Mouse (Mus musculus) embryo, embryonic 11 days (tissue): ENCODE measurements around the gene Btn1a1.

Source experiments
- DNase-seq: peaks from one replicate; pipeline ENCODE4 v3.0.0-alpha.2; 2015

Gene Btn1a1

DNA sequence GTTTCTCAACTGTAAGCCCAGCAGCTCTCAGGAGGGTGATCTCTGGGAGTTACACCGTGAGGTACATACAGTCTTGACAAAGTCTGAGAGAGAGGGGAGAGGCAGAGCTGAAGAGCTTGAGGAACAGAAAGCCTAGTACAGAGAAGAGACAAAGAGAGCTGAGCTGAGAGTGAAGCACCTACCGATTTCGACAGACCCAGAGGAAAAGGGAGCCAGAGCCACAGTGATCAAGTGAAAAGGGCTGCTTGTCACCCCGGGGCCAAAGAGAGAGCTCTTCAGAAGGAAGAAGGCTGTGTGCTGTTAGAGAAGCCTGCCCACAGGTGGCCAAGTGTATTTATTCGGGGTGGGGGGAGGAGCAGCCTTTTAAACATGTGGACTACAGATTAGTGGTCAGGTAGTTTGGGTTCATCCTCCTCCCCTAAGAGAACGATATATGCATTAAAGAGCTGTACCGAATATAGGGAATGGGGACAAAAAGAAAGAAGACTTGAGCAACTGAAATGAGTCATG is at the start of gene Btn1a1:
Btn1a1 (minus strand) TSS at position 302 of the 510 bp plus-strand sequence.
- peak; percentile 59 for DNase-seq

DNA sequence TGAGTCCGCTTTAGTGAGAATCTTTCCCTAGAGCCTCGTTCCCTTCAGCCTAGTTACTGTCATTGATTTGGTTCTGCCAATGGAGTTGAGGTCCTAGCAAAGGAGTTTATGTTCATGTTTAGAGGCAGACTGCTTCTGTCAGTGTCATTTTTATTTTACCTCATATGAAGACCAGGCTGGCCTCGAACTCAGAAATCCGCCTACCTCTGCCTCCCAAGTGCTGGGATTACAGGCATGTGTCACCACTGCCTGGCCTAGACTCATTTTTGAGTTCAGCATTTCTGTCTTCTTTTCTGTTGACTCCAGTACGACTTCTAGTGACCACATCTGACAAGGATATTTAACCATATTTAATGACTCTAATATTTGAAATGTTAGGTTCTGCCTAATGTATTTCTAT is 49.6 kb upstream of the Btn1a1 start:
- peak; percentile 11 for DNase-seq

DNA sequence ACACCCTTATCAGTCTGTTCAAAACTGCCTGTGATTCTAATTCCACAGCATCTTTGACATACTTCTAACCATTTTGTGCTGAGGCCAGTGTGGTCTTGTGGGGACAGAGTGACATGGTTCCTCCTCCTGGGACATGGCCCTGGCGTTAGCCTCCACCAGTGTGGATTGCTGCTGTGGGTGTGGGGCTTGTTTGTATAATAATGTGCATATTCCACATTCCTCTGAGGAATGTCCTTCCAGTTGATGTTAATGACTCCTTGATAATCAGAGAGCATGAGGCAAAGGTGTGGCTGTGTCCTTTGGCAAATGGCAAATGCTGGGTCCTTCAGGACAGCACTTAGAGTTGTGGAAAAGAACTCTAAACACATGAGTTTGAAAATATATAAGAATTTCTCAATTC is 47.8 kb upstream of the Btn1a1 start:
- no peak for DNase-seq

DNA sequence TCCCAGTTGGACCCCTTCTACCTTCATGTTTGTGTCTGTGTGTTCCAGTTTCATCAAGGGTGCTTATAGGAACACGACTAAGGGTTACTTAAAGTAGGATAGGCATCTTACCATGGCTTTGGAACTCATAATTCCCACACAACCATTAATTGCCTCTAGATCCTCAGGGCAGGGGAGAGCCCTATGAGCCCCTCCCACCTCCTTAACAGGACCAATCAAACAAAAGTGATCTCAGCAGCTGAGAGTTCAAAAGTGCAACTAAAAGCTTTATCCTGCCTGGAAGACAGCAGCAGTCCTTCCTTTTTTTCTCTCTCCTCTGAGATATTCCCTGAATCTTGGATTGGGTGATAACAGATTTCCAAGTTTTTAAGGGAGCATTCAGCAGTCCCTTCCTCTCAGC is 44.4 kb upstream of the Btn1a1 start:
- DNase-seq = no peak

DNA sequence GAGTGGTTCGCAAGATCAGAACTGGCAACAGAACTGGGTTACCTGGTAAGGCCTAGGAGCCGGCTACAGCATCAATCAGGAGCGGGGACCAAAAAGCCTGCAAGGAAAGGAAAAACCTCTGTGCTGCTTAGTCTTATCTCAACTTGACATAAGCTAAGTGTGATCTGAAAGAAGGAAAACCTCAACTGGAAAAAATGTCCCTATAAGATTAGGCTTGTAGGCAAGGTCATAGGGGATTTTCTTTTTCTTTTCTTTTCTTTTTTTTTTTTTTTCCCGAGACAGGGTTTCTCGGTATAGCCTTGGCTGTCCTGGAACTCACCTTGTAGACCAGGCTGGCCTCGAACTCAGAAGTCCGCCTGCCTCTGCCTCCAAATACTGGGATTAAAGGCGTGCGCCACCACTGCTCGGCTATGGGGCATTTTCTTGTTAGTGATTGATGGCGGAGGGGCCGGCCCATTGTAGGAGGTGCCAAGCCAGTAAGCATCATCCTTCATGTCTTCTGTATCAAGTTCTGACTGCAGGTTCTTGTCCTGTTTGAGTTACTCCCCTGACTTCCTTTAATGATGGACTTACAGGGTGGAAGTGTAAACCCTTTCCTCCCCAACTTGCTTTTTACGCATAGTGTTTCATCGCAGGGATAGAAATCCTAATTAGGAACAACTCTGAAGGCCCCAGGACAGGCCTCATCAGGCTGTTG is 41.3 kb upstream of the Btn1a1 start:
- DNase-seq = peak; percentile 58

DNA sequence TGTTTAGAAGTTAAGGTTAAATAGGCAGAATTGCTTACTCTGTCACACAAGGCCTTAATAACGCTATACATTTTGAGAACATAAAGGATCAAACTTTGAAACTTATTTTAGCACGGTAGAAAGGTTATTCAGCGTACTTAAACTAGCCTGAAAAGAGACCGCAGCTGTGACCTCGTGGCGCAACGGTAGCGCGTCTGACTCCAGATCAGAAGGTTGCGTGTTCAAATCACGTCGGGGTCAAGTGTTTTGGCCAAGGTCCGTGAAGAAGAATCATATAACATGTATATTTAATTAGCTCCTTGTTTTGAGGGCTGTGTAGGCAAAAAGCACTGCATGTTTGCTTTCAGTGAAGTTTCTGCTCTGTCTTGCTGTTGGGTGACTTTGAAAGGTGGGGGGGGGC is 40.6 kb upstream of the Btn1a1 start:
- DNase-seq = peak; percentile 78

DNA sequence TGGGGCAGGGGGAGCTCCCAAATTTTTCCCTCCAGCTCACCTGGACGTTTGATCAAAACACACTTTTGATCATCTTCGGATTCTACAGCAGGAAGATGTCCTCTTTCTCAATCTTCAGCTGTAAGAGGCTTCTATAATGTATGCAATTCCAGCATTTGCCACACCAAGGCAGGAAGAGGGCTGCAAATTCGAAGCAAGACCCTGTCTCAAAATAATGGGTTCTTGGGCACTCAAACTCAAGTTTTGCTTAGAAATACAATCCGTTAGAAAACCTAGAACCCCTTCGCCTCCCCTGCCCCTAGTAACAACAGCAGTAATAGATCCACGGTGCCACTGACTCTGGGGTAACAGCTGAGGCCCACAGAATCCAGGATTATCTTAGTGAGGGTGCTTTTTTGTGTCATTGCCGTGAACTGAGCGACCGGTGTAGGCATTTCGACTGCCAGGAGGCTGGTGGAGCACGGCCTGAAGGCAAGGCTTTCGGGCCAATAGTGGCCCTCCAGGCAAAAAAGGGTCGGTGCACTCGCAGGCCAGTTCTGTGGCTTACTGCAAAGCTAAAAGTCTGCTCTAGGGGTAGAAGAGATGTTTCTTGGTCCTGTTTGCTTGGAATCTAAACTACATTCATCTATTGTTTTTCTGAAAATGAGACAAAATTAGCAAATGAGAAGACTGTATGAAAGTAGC is 40.1 kb upstream of the Btn1a1 start:
- peak; percentile 54 for DNase-seq

DNA sequence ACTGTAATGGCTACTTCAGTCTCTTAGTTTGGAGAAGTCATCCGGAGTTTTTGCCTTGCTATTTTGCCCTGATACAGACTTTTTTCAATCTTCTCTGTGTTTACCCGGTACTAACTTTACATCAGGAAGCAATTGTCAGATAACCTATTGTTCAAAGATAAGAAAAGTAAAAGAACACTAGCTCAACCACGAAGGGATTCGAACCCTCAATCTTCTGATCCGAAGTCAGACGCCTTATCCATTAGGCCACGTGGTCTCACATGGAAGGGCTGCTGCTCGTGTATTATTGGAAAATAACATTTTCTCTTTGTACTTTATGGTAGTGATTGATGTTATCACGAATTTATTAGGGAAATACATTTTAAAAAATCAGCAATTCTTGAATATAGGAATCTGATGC is 38.1 kb upstream of the Btn1a1 start:
- DNase-seq = peak; percentile 82

DNA sequence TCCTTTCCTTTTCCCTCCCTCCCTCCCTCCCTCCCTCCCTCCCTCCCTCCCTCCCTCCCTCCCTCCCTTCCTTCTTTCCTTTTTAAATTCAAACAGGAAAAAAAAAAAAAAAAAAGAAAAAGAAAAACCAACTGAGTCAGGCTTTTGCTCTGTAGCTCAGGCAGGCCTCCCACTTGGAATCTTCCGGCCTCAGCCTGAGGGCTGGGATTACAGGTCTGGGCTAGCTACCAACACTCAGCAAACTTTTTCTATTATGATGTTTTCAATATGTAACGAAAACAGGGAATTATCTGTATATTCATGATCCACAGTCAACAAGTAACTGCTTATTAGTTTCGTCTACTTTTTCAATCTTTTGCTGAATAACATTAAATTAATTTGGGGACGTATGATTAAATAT is 37.2 kb upstream of the Btn1a1 start:
- no peak for DNase-seq

DNA sequence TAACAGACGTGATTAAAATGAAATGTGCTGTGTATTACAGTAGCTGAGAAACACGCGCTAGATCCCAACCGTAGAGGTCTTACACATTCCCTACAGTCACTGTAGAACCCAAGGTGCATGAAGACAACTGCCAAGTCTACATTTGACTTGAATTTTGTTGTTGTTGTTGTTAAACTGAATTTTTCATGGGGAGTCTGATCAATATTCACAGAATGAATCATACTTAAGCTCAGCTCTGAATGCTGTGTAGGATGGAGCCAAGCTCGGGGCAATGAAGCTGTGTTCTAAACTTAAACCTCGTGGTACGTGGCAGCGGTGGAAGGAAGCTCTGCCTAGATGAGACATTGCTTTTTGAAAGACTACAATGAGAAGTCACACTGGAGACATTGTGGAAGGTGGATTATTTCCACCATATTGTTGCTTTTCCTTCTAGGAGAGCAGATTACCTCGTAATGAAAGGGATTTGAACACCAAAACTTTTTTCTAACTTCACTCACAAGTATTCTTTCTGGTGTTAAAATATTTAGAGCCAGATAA is 36.4 kb upstream of the Btn1a1 start:
- no peak for DNase-seq

DNA sequence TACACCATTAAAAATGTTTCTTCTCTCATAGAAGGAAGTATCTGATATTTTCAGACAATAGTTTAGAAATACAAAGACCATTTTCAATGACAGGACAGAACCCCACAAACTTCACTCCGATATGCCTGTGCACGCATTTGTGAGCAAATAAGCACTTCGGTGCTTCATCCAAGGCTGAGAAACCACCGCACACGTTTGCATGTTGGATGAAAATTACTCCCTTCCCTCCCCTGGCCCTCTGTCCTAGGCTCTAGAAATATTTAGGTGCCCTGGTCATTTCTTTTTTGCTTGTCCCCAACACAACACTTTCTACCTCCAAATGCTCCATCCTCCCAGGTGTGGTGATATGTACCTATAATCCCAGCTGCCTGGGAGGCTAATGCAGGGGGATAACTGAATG is 35.8 kb upstream of the Btn1a1 start:
- DNase-seq = no peak

DNA sequence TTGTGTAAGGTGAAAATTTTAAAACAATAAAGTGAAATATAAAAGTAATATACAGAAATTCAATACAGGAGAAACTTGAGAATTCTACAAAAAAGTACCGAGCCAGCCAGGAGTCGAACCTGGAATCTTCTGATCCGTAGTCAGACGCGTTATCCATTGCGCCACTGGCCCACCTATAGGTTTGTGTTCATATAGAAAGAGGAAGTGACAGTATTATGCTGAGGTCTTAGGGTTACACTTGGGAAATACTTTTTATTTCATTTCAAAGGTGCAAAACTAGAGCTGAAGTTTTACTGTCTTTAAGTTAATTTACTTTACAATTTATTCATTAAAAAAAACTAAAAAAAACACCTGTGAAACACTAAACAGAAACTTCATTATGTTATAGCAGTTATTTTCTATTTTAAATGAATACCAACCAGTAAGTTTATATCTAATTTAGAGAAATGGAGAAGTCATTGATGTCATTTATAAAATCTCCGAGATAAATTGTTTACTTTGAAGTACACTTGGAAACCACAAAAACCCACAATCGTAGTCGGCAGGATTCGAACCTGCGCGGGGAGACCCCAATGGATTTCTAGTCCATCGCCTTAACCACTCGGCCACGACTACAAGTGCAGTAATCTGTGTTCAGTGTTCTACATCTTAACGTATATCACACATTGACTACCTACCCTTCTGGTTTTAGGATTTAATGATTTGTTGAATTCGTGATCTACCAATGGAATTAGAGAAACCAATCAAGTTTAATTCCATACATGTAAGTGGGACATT is 34.9 kb upstream of the Btn1a1 start:
- DNase-seq = peak; percentile 84

DNA sequence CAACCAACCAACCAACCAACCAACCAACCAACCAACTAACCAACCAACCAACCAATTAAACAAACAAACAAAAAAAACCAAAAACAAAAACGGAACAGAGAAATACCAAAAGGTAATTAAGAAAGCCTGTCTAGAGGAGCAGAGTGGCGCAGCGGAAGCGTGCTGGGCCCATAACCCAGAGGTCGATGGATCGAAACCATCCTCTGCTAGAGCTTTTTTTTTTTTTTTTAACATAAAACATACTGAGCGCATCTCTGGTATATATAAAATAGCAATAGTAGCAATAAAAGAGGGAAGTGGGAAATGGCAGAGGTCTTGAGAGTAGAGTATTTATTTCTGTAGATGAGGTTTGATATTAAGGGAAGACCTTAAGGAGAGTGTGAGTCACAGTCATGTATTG is 34.2 kb upstream of the Btn1a1 start:
- DNase-seq = peak; percentile 37

DNA sequence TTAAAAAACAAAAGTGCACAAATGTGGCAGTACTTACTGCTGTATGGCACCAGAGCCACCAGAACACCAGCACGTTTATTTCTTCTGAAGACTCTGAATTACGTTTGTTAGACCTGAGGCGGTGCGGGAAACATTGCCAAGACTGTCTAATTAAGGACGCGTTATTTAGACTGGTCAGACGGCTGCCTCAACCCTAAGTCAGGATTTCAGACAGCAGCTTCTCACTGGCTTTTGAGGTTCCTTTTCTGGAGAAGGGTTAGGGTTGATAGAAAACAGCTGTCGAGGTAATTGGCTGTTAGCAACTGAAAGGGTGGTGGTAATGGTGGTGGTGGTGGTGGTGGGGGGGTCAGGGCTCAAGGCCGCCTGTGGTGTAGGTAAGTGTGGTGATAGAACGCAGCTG is 33.0 kb upstream of the Btn1a1 start:
- peak; percentile 62 for DNase-seq

DNA sequence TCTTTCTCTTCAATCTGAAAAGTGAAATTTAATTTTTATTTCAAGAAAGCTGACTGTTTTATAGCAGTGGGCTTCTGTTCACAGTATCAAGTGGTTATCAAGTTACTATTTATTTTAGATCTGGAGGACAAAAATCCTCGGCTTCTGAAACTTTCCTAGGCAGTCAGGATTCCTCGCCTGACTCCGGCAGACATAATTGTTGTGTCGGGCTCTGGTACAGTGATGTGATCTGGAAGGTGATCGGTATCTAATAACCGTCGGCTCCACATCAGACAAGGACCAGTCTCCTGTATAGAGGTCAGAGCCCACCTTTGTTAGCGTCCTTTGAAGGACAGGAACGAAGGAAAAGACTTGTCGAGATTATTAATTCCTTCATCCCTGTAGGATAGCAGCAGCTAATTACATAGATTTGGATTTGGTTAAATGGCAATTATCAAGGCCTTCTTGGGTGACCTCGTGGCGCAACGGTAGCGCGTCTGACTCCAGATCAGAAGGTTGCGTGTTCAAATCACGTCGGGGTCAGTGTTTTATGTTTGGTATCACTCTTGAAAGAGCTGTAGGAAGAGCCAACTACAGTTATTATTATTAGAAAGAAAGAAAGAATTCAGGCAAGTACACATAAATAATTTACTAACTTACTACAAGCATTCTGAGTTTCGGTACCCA is 32.1 kb upstream of the Btn1a1 start:
- peak; percentile 73 for DNase-seq

DNA sequence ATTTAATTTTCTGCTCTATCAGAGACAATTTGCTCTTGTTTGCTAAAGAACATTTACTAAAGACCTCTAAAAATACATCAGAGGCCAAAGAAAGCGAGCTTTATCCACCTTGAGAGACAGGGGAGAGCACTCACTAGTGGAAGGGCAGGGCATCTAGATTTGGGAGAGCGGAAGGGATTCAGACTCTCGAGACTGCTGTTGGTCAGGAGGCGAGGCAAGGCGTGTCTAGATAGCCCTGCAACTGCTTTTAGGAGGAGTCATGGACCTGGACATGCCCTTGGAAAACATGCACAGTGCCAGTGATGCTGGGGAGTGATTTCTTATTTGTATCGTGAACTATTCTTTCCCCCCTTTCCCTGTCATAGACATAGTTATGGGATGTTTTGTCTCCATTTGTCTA is 29.8 kb upstream of the Btn1a1 start:
- no peak for DNase-seq

DNA sequence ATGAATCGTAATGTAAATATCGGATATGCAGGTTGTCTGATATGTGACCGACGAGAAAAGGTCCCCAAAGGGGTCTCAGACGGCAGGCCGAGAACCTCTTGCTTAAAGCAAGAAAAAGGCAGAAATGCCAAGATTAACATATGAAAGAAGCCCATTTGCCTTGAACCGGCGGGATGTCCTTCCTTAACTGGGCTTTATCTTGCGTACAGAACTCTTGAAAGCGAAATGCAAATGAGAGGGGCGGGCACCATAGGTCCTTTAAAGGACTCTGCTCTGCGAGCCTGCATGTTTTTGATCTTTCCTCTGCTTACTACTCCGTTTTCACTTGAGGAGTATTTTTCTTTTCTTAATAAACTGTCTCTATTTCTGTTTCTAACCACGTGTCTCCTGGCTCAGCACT is 26.3 kb upstream of the Btn1a1 start:
- DNase-seq = peak; percentile 66

DNA sequence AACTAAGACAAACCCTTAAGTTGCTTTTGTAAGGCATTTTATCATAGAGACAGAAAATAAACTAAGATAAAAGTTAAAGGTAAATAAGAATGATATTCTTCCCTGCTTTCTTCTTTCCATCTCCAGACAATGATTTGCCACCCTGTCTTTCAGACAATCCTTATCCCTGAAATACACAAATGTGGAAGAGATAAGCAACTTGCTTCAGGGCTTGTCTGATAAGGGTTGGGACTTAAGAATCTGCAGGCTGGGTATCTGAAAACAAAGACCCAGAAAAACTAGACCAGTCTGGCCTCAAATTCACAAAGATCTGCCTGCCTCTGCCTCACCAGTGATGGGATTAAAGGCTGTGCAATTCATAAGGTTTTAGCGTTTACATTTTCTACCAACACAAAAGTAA is 25.6 kb upstream of the Btn1a1 start:
- DNase-seq = no peak

DNA sequence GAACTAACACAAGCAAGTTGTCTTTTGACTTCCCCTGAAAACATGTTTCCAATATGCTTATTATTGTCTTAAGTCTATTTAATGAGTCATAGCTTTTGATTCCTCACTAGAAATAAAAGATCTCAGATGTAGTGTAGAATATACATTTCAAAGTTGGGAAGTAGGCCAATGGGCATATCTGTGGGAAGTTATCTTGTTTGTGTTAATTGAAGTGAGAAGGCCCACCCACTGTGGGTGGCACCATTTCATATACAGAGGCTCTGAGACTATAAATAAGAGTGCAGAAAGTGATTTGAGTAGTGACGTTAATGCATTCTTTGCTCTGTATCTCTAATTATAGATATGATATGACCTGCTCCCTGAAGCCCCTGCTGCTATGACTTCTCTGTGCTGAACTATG is 25.2 kb upstream of the Btn1a1 start:
- no peak for DNase-seq

DNA sequence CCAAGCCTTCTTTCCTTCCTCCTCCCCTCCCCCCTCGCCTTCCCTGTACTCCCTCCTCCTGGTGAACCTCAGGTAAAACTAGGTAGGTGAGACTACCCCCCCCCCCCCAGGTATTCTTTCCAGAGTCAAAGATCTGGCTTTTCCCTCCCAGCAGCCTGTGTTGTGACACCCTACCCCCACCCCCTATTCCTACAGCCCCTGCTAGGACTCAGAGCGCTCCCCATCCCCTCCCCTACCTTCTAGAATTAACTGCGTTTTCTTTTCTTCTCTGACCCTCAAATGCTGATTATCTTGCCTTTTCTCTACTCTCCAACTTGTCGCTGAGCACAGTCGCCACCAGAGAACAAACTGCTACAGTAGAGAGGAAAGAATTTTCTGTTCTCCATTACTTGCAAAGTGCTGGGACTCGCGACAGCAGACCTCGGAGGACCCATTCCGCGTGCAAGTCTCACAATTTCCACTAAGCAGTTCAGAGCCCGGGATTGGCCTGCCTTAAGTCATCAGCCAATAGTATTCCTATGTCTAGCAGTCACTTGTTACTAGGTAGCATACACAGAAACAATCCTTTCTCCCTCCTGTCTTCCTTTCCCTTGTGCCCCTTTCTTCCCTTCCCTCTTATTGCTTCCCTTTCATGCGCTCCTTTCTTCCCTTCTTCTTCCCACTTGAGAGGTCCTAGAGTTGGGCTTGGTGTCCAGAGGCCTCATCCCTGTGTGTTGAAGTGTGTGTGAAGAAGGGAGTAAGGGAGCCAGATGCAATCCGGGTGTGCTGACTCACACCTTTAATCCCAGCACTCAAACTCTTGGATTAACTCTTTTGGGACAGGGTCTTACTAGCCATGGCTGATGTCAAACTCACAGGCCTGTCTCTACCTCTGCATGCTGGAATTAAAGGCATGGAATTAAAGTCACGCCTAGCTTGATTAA is 23.0 kb upstream of the Btn1a1 start, which contains the start of gene Btn2a2:
Btn2a2 (minus strand) TSS at position 458 of the 923 bp plus-strand sequence.
- peak; percentile 90 for DNase-seq

DNA sequence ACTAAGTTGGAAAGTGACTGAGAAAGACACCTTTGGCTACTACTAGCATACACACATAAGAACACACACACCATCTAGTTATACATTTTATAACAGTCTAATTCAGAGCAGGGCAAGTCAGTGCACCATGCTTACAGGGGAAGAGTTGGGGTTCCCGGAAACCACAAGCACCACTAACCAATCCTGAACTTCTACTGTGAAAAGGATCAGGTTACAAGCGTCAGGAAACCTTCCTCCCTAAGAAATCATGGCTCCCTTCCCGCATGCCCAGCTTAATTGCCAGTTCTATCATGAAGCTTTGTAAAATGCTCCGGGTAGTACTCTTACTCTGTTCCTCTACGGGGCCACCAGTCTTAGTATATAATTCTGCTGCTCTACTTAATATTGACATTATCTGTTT is 19.6 kb upstream of the Btn1a1 start:
- no peak for DNase-seq

DNA sequence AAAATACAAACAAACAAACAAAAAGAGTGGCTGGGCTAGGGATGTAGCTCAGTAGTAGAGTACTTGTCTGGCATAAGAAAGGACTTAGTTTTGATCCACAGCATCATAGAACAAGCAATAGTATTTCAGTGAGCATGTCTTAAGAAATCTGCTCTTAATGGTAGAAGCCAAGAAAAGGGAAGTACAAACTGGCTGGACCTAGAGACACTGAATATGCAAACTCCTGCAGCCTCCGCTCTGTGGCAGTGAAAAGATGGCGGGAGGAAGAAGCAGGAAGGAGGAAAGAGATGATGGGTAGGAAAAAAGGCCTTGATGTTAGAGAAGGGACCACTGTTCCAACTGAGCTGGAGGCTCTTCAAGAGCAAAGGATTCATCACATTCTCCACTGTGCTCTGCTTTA is 17.5 kb upstream of the Btn1a1 start:
- no peak for DNase-seq
